Mouse (Mus musculus) duodenum, adult 2 months (tissue): ENCODE data around the gene Trim13. TPM values are rescaled to one million over a fixed set of nuclear protein-coding genes. Genes with fewer than 3 reads are reported as not detected.

Experiments used
- polyA plus RNA-seq: library from polyadenylated mRNA; depleted of rRNA; stranded (reverse); fragments of >200 nt; gene quantifications from 2 replicates; pipeline ENCODE4 v1.2.3, GENCODE M21; 2012; ENCODE audit warnings: low replicate concordance; rRNA removed

Gene Trim13
- polyA plus RNA-seq = 0.33 and 0.40 TPM in 2 replicates

GRCm38 (mm10) chr14:61597968-61598367 is at the start of gene Trim13:
Gene Trim13 (plus strand): TSS chr14:61598247.

GRCm38 (mm10) chr14:61556289-61557147 is 41.5 kb upstream of the Trim13 start, which contains the start of gene Spryd7:
Gene Spryd7 (minus strand): TSS chr14:61556886.

GRCm38 (mm10) chr14:61607157-61607556 is 9.1 kb downstream of the Trim13 start, which contains the start of gene Kcnrg:
Gene Kcnrg (plus strand): TSS chr14:61607457.

Other genes starting within 250 kb of the Trim13 start
- gene Ebpl, start 237.8 kb upstream of the Trim13 start, polyA plus RNA-seq = 2.1 and 2.7 TPM in 2 replicates
- 0.46 and 0.63 TPM in 2 replicates for gene Kpna3, start 158.4 kb upstream of the Trim13 start, polyA plus RNA-seq
- gene Spryd7, start 41.4 kb upstream of the Trim13 start, polyA plus RNA-seq = 19.0 and 33.4 TPM in 2 replicates
- not detected in 2 replicates for gene Kcnrg, start 9.2 kb downstream of the Trim13 start, polyA plus RNA-seq